Mouse (Mus musculus) liver, postnatal 0 days (tissue): Measurements from ENCODE around the gene Fam185a. TPM values are rescaled to one million over a fixed set of nuclear protein-coding genes. Genes with fewer than 3 reads are reported as not detected.

Experiments
- ATAC-seq: fragments of 200-750 bp; cut with Nextera tagmentation; 2 replicates; pipeline ENCODE4 v1.8.0; 2017; ENCODE audit warnings: mild to moderate bottlenecking, moderate library complexity
- DNase-seq: peaks from one replicate; pipeline ENCODE4 v3.0.0-alpha.2; 2016
- H3K27ac ChIP-seq: fragments of 300-500 bp; sonication (generic); 2 replicates; pipeline ENCODE4 v1.5.1; 2014; ENCODE audit warnings: antibody characterized with exemption, moderate library complexity, mild to moderate bottlenecking, low read depth
- H3K27me3 ChIP-seq: fragments of 300-500 bp; sonication (generic); 2 replicates; pipeline ENCODE4 v1.6.1; 2014; ENCODE audit warnings: low read length, control low read depth, mixed read lengths; ENCODE audit not compliant: insufficient read depth
- H3K36me3 ChIP-seq: fragments of 300-500 bp; sonication (generic); replicated peaks from 2 replicates; pipeline ENCODE4 v1.6.1; 2014; ENCODE audit warnings: mild to moderate bottlenecking, control low read depth, low read length, moderate library complexity, mixed read lengths; ENCODE audit not compliant: insufficient read depth
- H3K4me1 ChIP-seq: fragments of 300-500 bp; sonication (generic); 2 replicates; pipeline ENCODE4 v1.6.1; 2014; ENCODE audit warnings: antibody characterized with exemption, mild to moderate bottlenecking, control low read depth; ENCODE audit not compliant: insufficient read depth
- H3K4me2 ChIP-seq: fragments of 300-500 bp; sonication (generic); 2 replicates; pipeline ENCODE4 v1.6.1; 2014; ENCODE audit warnings: low read depth, mild to moderate bottlenecking, low read length, moderate library complexity, mixed read lengths
- H3K4me3 ChIP-seq: fragments of 300-500 bp; sonication (generic); 2 replicates; pipeline ENCODE4 v1.5.1; 2014; ENCODE audit warnings: low read depth, low read length
- H3K9ac ChIP-seq: fragments of 300-500 bp; sonication (generic); replicated peaks from 2 replicates; pipeline ENCODE4 v1.6.1; 2014; ENCODE audit warnings: mild to moderate bottlenecking, moderate library complexity
- H3K9me3 ChIP-seq: fragments of 300-500 bp; sonication (generic); 2 replicates; pipeline ENCODE4 v1.6.1; 2016; ENCODE audit warnings: mild to moderate bottlenecking, control low read depth, low read length, mixed read lengths
- CTCF ChIP-seq: sonication (generic); IDR thresholded peaks from 2 replicates; pipeline ENCODE4 v1.5.1; 2016; ENCODE audit warnings: antibody characterized with exemption, low read depth
- EP300 ChIP-seq: IDR thresholded peaks from 2 replicates; pipeline ENCODE4 v1.6.1; 2016; ENCODE audit warnings: antibody characterized with exemption, low read depth, mild to moderate bottlenecking
- WGBS: fragments of 180-500 bp; shearing (Covaris S2); extraction: QIAGEN DNeasy Blood & Tissue Kit; methylation state at CpG from one replicate; pipeline ENCODE4 v1.1.7; 2014; ENCODE audit not compliant: insufficient replicate concordance; 5-methylcytosine and 5-hydroxymethylcytosine counted together
- polyA plus RNA-seq: library from polyadenylated mRNA; unstranded; fragments of >200 nt; fragmentation: Nextera tagmentation; extraction: Ambion mirVana; gene quantifications from 2 replicates; pipeline ENCODE4 v1.2.1, GENCODE M21; 2015

Gene Fam185a
- polyA plus RNA-seq, 1 experiment from 2014 or later, result 2.7 TPM

DNA sequence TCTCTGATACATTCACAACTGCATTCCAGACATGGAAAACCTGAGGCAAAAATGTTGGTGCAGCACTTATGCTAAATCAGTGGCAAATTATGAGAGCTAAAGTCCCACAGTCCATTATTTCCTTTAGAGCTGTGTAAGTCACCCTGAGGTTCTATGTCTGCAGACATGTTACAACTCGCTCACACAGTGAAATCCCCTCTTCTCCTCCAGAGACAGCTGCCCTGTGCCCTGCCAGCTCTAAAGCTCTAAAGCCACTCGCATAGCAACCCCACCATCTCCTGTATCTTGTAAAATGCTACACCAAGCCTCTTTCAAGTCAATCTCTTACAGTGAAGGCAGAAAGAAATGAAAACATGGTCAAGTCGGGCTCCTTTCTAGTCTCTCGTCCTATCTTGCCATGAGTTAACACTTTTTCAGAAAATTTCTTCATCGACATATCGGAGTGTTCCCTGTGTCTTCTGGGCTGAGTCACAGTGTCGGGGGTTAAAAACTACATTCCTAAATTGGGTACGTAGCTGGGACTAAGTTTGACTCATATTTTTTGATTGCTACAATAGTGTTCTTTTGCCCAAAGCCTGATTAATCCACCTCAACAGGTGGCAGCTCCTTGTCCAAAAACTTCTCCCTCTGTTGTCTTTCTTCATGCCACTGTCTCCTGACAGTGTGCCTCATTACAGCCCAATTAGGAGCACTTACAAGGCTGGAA, 68.7 kb downstream of the Fam185a start:
- Histone ChIP-seq H3K9me3 (no peaks in the 10 kb centered on the region), H3K4me1 (no peaks in the 10 kb centered on the region), H3K27me3 (no peaks in the 10 kb centered on the region), H3K4me2 (no peak overlapping the region), H3K36me3 (no peaks in the 10 kb centered on the region), H3K9ac (no peak overlapping the region), H3K4me3 (no peak overlapping the region), H3K27ac (no peak overlapping the region)
- DNase-seq (no peak), ATAC-seq (no peak)
- TF ChIP-seq CTCF (no peak), EP300 (no peak)
- WGBS, result 75% methylated on average over 8 of the region's 8 CpGs

GRCm38 (mm10) chr5:21494781-21495180, 70.0 kb downstream of the Fam185a start:
- Histone ChIP-seq H3K4me2 (no peak overlapping the region), H3K9me3 (no peaks in the 10 kb centered on the region), H3K4me3 (no peak overlapping the region), H3K4me1 (no peaks in the 10 kb centered on the region), H3K27ac (no peak overlapping the region), H3K36me3 (no peaks in the 10 kb centered on the region), H3K9ac (no peak overlapping the region), H3K27me3 (no peaks in the 10 kb centered on the region)
- 41% methylated on average over 3 of the region's 3 CpGs for WGBS
- DNase-seq (no peak), ATAC-seq (no peak)
- TF ChIP-seq EP300, result no peak
- no peak for TF ChIP-seq CTCF

DNA sequence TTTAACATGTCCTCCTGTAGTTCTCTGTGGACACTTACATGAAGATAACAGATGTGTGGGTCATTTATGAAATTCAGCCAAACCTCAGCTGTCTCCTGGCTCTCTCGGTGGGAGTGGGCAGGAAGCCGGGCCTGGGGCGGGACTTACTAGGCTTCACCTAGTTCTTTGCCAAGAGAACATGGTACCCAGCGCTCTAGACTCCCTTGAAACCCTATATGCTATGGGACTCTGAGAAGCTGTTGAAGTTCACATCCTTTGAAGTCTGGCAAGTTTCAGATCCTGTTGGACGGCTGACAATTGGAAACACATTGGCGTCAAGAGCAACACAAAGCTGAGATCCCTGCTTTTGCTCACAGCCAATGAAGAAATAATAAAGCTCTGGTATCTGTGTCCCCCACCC, 71.6 kb downstream of the Fam185a start:
- Histone ChIP-seq H3K4me2 (no peak overlapping the region), H3K36me3 (no peaks in the 10 kb centered on the region), H3K4me1 (no peaks in the 10 kb centered on the region), H3K27ac (no peak overlapping the region), H3K9ac (no peak overlapping the region), H3K4me3 (no peak overlapping the region), H3K9me3 (no peaks in the 10 kb centered on the region), H3K27me3 (no peaks in the 10 kb centered on the region)
- ATAC-seq, result no peak
- no peak for TF ChIP-seq EP300
- no peak for TF ChIP-seq CTCF
- WGBS, result 72% methylated on average over 6 of the region's 6 CpGs
- DNase-seq, result no peak

DNA sequence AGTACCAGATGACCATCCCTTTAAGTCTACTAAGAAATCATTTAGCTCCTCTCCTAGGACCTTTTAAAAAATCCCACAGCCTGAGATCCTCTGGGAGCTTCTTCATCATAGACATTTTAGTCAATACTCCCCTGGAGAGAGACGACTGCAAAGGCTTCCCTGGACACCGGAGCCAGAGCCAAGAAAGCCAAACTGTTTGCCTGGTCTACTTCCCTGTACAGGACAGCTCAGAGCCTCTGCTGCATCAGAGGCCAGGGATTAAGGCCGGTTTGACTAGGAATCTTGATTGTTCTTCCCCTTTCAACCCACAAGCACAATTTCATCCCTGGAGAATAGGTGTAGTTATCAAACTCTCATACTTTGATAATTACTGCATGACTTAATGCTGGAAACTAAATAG, 72.1 kb downstream of the Fam185a start:
- DNase-seq (no peak), ATAC-seq (no peak)
- Histone ChIP-seq H3K4me1 (no peaks in the 10 kb centered on the region), H3K9me3 (no peaks in the 10 kb centered on the region), H3K36me3 (no peaks in the 10 kb centered on the region), H3K4me3 (no peak overlapping the region), H3K4me2 (no peak overlapping the region), H3K27ac (no peak overlapping the region), H3K9ac (no peak overlapping the region), H3K27me3 (no peaks in the 10 kb centered on the region)
- TF ChIP-seq EP300 (no peak), CTCF (no peak)
- 58% methylated on average over 3 of the region's 3 CpGs for WGBS

GRCm38 (mm10) chr5:21498490-21498889, 73.7 kb downstream of the Fam185a start:
- WGBS, result 81% methylated on average over 2 of the region's 2 CpGs
- Histone ChIP-seq H3K9ac (no peak overlapping the region), H3K4me1 (no peaks in the 10 kb centered on the region), H3K27ac (no peak overlapping the region), H3K36me3 (no peaks in the 10 kb centered on the region), H3K4me2 (no peak overlapping the region), H3K9me3 (no peaks in the 10 kb centered on the region), H3K4me3 (no peak overlapping the region), H3K27me3 (no peaks in the 10 kb centered on the region)
- TF ChIP-seq EP300, result no peak
- TF ChIP-seq CTCF, result no peak
- DNase-seq (no peak), ATAC-seq (no peak)

DNA sequence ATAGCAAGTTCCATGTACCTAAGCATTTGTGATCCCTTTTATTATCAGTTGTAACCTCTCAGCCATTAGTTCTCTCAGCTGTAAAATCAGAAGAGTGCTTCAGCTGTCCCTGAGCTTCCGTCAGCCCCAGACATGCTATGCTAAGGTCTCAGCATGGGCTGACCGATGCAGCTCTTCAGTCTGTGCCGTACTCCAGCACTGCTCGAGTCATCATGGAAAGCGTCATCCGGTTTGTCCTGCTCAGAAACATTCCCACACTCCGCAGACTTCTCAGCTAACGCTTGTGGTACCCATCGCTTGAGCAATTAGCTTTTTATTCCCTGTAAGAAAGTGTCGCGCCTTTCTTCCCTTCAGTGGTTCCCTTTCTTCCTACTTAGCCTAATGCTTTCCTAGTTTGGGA, 74.2 kb downstream of the Fam185a start:
- H3K36me3 ChIP-seq, result no peaks in the 10 kb centered on the region
- no peak overlapping the region for H3K9ac ChIP-seq
- no peaks in the 10 kb centered on the region for H3K27me3 ChIP-seq
- H3K4me3 ChIP-seq, result no peak overlapping the region
- DNase-seq, result no peak
- no peak overlapping the region for H3K4me2 ChIP-seq
- no peak for ATAC-seq
- H3K4me1 ChIP-seq, result no peaks in the 10 kb centered on the region
- TF ChIP-seq CTCF, result no peak
- WGBS, result 88% methylated on average over 11 of the region's 11 CpGs
- no peaks in the 10 kb centered on the region for H3K9me3 ChIP-seq
- no peak overlapping the region for H3K27ac ChIP-seq

DNA sequence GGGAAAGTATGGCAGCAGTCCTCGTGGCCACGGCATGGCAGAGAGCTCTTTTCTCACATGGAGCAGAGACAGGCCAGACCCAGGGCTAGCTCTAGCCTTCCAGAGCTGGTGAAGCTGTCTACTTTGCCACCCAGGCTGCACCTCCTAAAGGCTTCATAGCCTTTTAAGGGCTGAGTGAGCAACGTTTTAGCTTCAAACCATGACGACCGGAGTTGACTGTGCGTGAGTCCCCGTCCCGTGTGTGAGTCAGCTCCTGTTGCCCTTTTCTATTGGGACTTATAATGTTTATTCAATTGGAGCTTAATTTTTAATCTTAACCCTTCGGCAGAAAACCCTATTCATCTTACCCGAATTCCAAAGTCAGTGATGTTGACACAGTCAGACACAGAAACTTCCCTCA, 75.4 kb downstream of the Fam185a start:
- Histone ChIP-seq H3K36me3 (no peaks in the 10 kb centered on the region), H3K4me2 (no peak overlapping the region), H3K9me3 (no peaks in the 10 kb centered on the region), H3K27me3 (no peaks in the 10 kb centered on the region), H3K4me1 (no peaks in the 10 kb centered on the region), H3K4me3 (no peak overlapping the region), H3K9ac (no peak overlapping the region), H3K27ac (no peak overlapping the region)
- 82% methylated on average over 10 of the region's 10 CpGs for WGBS
- TF ChIP-seq EP300, result no peak
- no peak for DNase-seq
- ATAC-seq, result no peak
